Comparison of ENCODE assay signal across 9 mouse cellular contexts in genomic region chr11:116814076-116814883, GRCm38 (mm10). TPM values are rescaled to one million over a fixed set of nuclear protein-coding genes. Genes with fewer than 3 reads are reported as not detected.
A peak's percentile ranks its signal among the peaks of the same experiment; 100 is the strongest.
DNase-seq lines count a peak whose midpoint lies in the region; ATAC-seq lines count a peak whose summit lies in the region.
"Had no signal": no experiment of that assay in that cellular context is flagged by ENCODE, and none has a peak within 500 bp of the region (broad histone marks: within the 10 kb centered on the region; RNA-seq: fewer than 3 reads in every experiment).

No protein-coding gene starts in this region.

- H3K4me3 ChIP-seq in embryonic facial prominence, embryonic 10.5 days: peak overlapping the region; percentile 37

- H3K4me1 ChIP-seq in embryonic facial prominence, embryonic 10.5 days: peaks cover 82% of the 10 kb centered on the region

- no peak for ATAC-seq in cerebellum, adult (ENCODE audit: insufficient number of reproducible peaks, low FRiP score, low TSS enrichment)

- DNase-seq in cerebellum, postnatal 25 days: peak; percentile 17 to 39
- peak; percentile 75 for DNase-seq in embryonic facial prominence, embryonic 10.5 days (ENCODE audit: low spot score)
- peak; percentile 84 to 85 for DNase-seq in heart, adult 9 months (ENCODE audit: low spot score in 2 of 2)
- peak; percentile 49 to 54 for DNase-seq in kidney, adult 8-10 months
- DNase-seq in lung, postnatal 14 days: peak; percentile 74
- peak; percentile 43 to 69 for DNase-seq in spleen, postnatal 4 days (ENCODE audit: low spot score in 2 of 2)
- DNase-seq in left cerebral cortex, postnatal 36 days (ENCODE audit: low spot score in 2 of 2): no peak

- no peaks in the 10 kb centered on the region for H3K9me3 ChIP-seq in embryonic facial prominence, embryonic 10.5 days

- WGBS in embryonic facial prominence, embryonic 10.5 days: 5% methylated on average over 20 of the region's 20 CpGs

- H3K27ac ChIP-seq in embryonic facial prominence, embryonic 10.5 days (replicated peaks): peak overlapping the region; percentile 83
- H3K27ac ChIP-seq: liver, embryonic 14.5 days had no signal

- H3K36me3 ChIP-seq in embryonic facial prominence, embryonic 10.5 days (replicated peaks): no peaks in the 10 kb centered on the region

- intact Hi-C loops in left cerebral cortex, postnatal 36 days (cut with DNase I): no loop called here

- H3K27me3 ChIP-seq in embryonic facial prominence, embryonic 10.5 days (replicated peaks; ENCODE audit: low read depth, poor library complexity, severe bottlenecking): peaks cover 24% of the 10 kb centered on the region; the same call in 1 of the 2 replicates

RNA-seq across cellular contexts. Expression of gene Mxra7, which starts 13.6 kb away (rescaled TPM):
- 18.1 and 23.2 TPM in 2 replicates for polyA plus RNA-seq in embryonic facial prominence, embryonic 10.5 days (2016; fragmentation: Nextera tagmentation; extraction: Ambion mirVana)
- total RNA-seq in left cerebral cortex, postnatal 36 days (2021): 10 to 100 TPM; 15.4 to 18.3 TPM

RNA-seq across cellular contexts. Expression of gene Mettl23, which starts 28.8 kb away (rescaled TPM):
- polyA plus RNA-seq in embryonic facial prominence, embryonic 10.5 days (2016; fragmentation: Nextera tagmentation; extraction: Ambion mirVana): 56.9 and 58.1 TPM in 2 replicates
- 10 to 100 TPM; 24.4 to 29.5 TPM for total RNA-seq in left cerebral cortex, postnatal 36 days (2021)

RNA-seq across cellular contexts. Expression of gene Jmjd6, which starts 29.0 kb away (rescaled TPM):
- 88.3 and 97.5 TPM in 2 replicates for polyA plus RNA-seq in embryonic facial prominence, embryonic 10.5 days (2016; fragmentation: Nextera tagmentation; extraction: Ambion mirVana)
- 10 to 100 TPM; 28.4 to 29.1 TPM for total RNA-seq in left cerebral cortex, postnatal 36 days (2021)

RNA-seq across cellular contexts. Expression of gene Mfsd11, which starts 38.0 kb away (rescaled TPM):
- 23.8 and 26.8 TPM in 2 replicates for polyA plus RNA-seq in embryonic facial prominence, embryonic 10.5 days (2016; fragmentation: Nextera tagmentation; extraction: Ambion mirVana)
- total RNA-seq in left cerebral cortex, postnatal 36 days (2021): 10 to 100 TPM; 33.2 to 41.6 TPM

RNA-seq across cellular contexts. Expression of gene Srsf2, which starts 38.6 kb away (rescaled TPM):
- 890 and 902 TPM in 2 replicates for polyA plus RNA-seq in embryonic facial prominence, embryonic 10.5 days (2016; fragmentation: Nextera tagmentation; extraction: Ambion mirVana)
- total RNA-seq in left cerebral cortex, postnatal 36 days (2021): 100 to 1,000 TPM; 137 to 155 TPM

Comparison
In these comparisons a context has a peak if more than half of its experiments do, and no peak if none do; other contexts are left out.
1. DNase-seq: peak in cerebellum, postnatal 25 days (2 of 2), embryonic facial prominence, embryonic 10.5 days (single experiment), heart, adult 9 months (2 of 2), kidney, adult 8-10 months (2 of 2), lung, postnatal 14 days (single experiment) and spleen, postnatal 4 days (2 of 2); none in left cerebral cortex, postnatal 36 days (0 of 2).